Mouse (Mus musculus) liver, postnatal 0 days (tissue): ENCODE data around the gene Pik3c2g.

Experiments used
- CTCF ChIP-seq: sonication (generic); IDR thresholded peaks from 2 replicates; pipeline ENCODE4 v1.5.1; 2016; ENCODE audit warnings: antibody characterized with exemption, low read depth
- EP300 ChIP-seq: IDR thresholded peaks from 2 replicates; pipeline ENCODE4 v1.6.1; 2016; ENCODE audit warnings: antibody characterized with exemption, low read depth, mild to moderate bottlenecking

- TF ChIP-seq EP300, result no peak
- no peak for TF ChIP-seq CTCF
Observed at GRCm38 (mm10) chr6:139751022-139751421, 164.0 kb downstream of the Pik3c2g start.
